Mouse (Mus musculus): ENCODE measurements around the gene Nav3. TPM values are rescaled to one million over a fixed set of nuclear protein-coding genes. Genes with fewer than 3 reads are reported as not detected.

The Nav3 gene
- total and polyA plus RNA-seq, 3 experiments: not detected

DNA sequence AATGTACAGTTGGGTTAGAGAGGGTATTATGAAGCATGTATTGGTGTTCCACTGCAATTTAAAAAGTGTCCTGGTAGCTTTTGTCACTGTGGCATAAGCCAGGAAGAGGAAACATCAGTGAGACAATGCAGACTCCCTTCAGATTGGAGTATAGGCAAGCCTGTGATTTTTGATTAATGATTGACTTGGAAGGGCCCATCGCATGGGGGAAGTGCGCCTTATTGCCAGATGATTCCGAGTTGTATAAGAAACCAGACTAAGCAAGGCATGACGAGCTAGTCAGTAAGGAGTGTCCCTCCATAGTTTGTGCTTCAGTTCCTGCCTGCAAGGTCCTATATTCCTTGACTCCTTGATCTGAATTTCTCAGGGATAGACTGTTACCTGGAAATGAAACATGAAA is 608.4 kb downstream of the Nav3 start:
- no peak for DNase-seq (ENCODE audit: low read depth, low spot score)

DNA sequence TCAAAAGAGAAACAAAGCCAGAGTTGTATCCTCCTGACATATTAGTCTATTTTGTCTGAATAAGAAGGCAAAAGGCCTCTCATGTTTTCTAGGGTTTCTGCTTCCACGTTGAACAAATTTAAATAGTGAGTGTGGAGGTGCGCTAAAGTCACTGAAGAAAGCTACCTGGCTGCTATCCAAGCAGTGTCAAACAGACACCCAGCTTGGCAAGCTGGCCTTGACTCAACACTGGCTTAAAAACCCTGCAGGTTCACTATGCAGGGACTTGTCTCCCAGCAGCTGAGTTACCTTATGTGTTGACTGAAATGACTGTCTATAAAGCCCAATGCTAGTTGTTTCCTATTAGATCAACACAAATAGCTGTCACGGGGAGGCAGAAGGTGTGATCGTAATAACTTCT is 612.3 kb downstream of the Nav3 start:
- H3K4me1 ChIP-seq (ENCODE audit: control insufficient read depth in 1 of 2, insufficient read depth in 2 of 2, low read length in 2 of 2): no peaks in the 10 kb centered on the region
- no peaks in the 10 kb centered on the region for H3K27me3 ChIP-seq (ENCODE audit: control insufficient read depth in 1 of 2, insufficient read depth in 2 of 2, low read length in 2 of 2)
- TF ChIP-seq MAZ (IDR thresholded peaks at IDR 0.05; ENCODE audit: low read depth, low read length): no peak
- TF ChIP-seq NELFE (IDR thresholded peaks at IDR 0.05; ENCODE audit: low read depth, low read length): no peak
- no peak for TF ChIP-seq RAD21 (IDR thresholded peaks at IDR 0.05; ENCODE audit: low read depth, low read length)
- H3K79me2 ChIP-seq (ENCODE audit: control insufficient read depth, insufficient read depth, low read length, poor library complexity): no peaks in the 10 kb centered on the region
- H3K9me3 ChIP-seq (replicated peaks; ENCODE audit: insufficient read depth, low read length): no peaks in the 10 kb centered on the region
- H3K9ac ChIP-seq (ENCODE audit: control insufficient read depth, low read depth, low read length, poor library complexity, severe bottlenecking): no peak overlapping the region
- DNase-seq (ENCODE audit: low read depth, low spot score): no peak
- H3K36me3 ChIP-seq (ENCODE audit: control insufficient read depth in 1 of 2, insufficient read depth in 2 of 2, low read length in 2 of 2): no peaks in the 10 kb centered on the region
- H3K27ac ChIP-seq (ENCODE audit: control insufficient read depth, low read depth, low read length): no peak overlapping the region
- no peak overlapping the region for H3K4me3 ChIP-seq (ENCODE audit: control insufficient read depth in 1 of 2, insufficient read depth in 1 of 2, low read depth in 2 of 2, low read length in 2 of 2)

More for the DNA sequence above, 608.4 kb downstream of the Nav3 start:
- Histone ChIP-seq H3K27me3 (ENCODE audit: control insufficient read depth in 1 of 2, insufficient read depth in 2 of 2, low read length in 2 of 2) (no peaks in the 10 kb centered on the region), H3K9me3 (replicated peaks; ENCODE audit: insufficient read depth, low read length) (no peaks in the 10 kb centered on the region), H3K27ac (ENCODE audit: control insufficient read depth, low read depth, low read length) (no peak overlapping the region), H3K79me2 (ENCODE audit: control insufficient read depth, insufficient read depth, low read length, poor library complexity) (no peaks in the 10 kb centered on the region), H3K4me1 (ENCODE audit: control insufficient read depth in 1 of 2, insufficient read depth in 2 of 2, low read length in 2 of 2) (no peaks in the 10 kb centered on the region), H3K4me3 (ENCODE audit: control insufficient read depth in 1 of 2, insufficient read depth in 1 of 2, low read depth in 2 of 2, low read length in 2 of 2) (no peak overlapping the region), H3K9ac (ENCODE audit: control insufficient read depth, low read depth, low read length, poor library complexity, severe bottlenecking) (no peak overlapping the region), H3K36me3 (ENCODE audit: control insufficient read depth in 1 of 2, insufficient read depth in 2 of 2, low read length in 2 of 2) (no peaks in the 10 kb centered on the region)
- TF ChIP-seq TAL1 (IDR thresholded peaks at IDR 0.05; ENCODE audit: low read length) (no peak), RAD21 (IDR thresholded peaks at IDR 0.05; ENCODE audit: low read depth, low read length) (no peak), POLR2A (IDR thresholded peaks at IDR 0.05; ENCODE audit: control insufficient read depth in 1 of 2, insufficient read depth in 1 of 2, low read depth in 1 of 2, low read length in 2 of 2, poor library complexity in 1 of 2) (no peak), CHD1 (IDR thresholded peaks at IDR 0.05; ENCODE audit: low read depth, low read length) (no peak), CHD2 (IDR thresholded peaks at IDR 0.05; ENCODE audit: low read length) (no peak), SMC3 (IDR thresholded peaks at IDR 0.05; ENCODE audit: low read depth, low read length) (no peak), SIN3A (IDR thresholded peaks at IDR 0.05; ENCODE audit: low read length) (no peak), ELF1 (IDR thresholded peaks at IDR 0.05; ENCODE audit: low read depth, low read length) (no peak), ZC3H11A (IDR thresholded peaks at IDR 0.05; ENCODE audit: low read depth, low read length) (no peak)

DNA sequence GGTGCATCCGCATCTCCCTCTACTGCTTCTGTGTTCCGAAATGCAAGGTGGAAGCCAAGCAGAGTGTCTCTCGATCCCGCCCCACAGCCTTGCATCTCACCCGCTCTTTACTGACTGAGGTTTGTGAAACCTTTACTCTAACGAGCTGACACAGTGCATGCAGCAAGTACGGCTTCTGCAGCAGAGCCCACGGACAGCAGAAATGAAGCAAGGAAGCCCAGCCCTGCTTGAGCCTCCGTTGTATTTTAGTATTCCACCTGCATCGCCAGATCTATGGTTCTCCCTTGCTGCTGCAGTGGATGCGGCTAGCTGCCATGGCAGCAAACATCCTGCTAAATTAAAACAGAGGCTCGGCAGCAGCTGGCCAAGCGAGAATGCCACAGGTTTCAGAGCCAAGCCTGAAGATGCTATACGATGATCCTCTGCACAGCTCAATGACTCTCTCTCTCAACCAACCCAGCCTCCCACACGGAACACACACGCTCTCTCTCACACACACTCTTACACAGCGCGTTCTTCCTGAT is 623.2 kb downstream of the Nav3 start:
- Histone ChIP-seq H3K4me1 (ENCODE audit: control insufficient read depth in 1 of 2, insufficient read depth in 2 of 2, low read length in 2 of 2) (no peaks in the 10 kb centered on the region), H3K9ac (ENCODE audit: control insufficient read depth, low read depth, low read length, poor library complexity, severe bottlenecking) (no peak overlapping the region), H3K27me3 (ENCODE audit: control insufficient read depth in 1 of 2, insufficient read depth in 2 of 2, low read length in 2 of 2) (no peaks in the 10 kb centered on the region), H3K4me3 (ENCODE audit: control insufficient read depth in 1 of 2, insufficient read depth in 1 of 2, low read depth in 2 of 2, low read length in 2 of 2) (no peak overlapping the region), H3K36me3 (ENCODE audit: control insufficient read depth in 1 of 2, insufficient read depth in 2 of 2, low read length in 2 of 2) (no peaks in the 10 kb centered on the region), H3K79me2 (ENCODE audit: control insufficient read depth, insufficient read depth, low read length, poor library complexity) (no peaks in the 10 kb centered on the region), H3K9me3 (replicated peaks; ENCODE audit: insufficient read depth, low read length) (no peaks in the 10 kb centered on the region), H3K27ac (ENCODE audit: control insufficient read depth, low read depth, low read length) (no peak overlapping the region)
- DNase-seq (ENCODE audit: low read depth, low spot score): no peak
- no peak for TF ChIP-seq TAL1 (IDR thresholded peaks at IDR 0.05; ENCODE audit: low read length)
- no peak for TF ChIP-seq ZKSCAN1 (IDR thresholded peaks at IDR 0.05; ENCODE audit: low read depth, low read length)
- no peak for TF ChIP-seq TBP (IDR thresholded peaks at IDR 0.05; ENCODE audit: low read depth, low read length)
- no peak for TF ChIP-seq CHD1 (IDR thresholded peaks at IDR 0.05; ENCODE audit: low read depth, low read length)
- no peak for TF ChIP-seq ZMIZ1 (IDR thresholded peaks at IDR 0.05; ENCODE audit: low read depth, low read length)
- TF ChIP-seq ETS1 (IDR thresholded peaks at IDR 0.05; ENCODE audit: low read depth, low read length): no peak
- no peak for TF ChIP-seq RAD21 (IDR thresholded peaks at IDR 0.05; ENCODE audit: low read depth, low read length)
- TF ChIP-seq ELF1 (IDR thresholded peaks at IDR 0.05; ENCODE audit: low read depth, low read length): no peak
- TF ChIP-seq NELFE (IDR thresholded peaks at IDR 0.05; ENCODE audit: low read depth, low read length): no peak

All from MEL (cell line).